Mouse (Mus musculus): ENCODE measurements around the gene Filip1.

DNA sequence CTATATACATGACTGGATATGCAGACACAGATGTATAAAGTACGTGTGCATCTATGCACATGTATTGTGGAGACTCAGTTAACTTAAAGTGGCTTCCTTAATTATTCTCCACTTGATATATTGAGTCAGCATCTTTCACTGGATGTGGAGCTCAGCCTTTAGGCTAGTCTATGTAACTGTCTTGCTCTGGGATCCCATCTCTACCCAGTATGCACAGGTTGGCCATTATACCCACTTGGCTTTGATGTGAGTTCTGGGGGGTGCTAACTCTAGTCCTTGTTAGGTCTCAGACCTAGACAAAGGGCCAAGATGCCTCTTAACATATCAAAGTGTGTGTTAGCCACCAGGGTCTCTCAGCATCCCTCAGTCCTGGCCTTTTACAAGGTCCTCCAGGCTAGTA, 181.4 kb downstream of the Filip1 start:
- TF ChIP-seq POLR2A (IDR thresholded peaks at IDR 0.05; ENCODE audit: borderline replicate concordance, extremely low read depth, low read depth, low read length) (no peak), CTCF (IDR thresholded peaks at IDR 0.05; ENCODE audit: insufficient read depth, low read length) (no peak)
